Mouse (Mus musculus) midbrain, embryonic 10.5 days (tissue): ENCODE measurements at regions not wholly inside any gene's neighbourhood (a gene's known extent, or its start where the extent isn't known, plus 50 kb on each side); places are given as distances from the start of the nearest gene placed in this dataset.

Experiments
- DNase-seq: peaks from one replicate; pipeline ENCODE4 v3.0.0-alpha.2; 2017; ENCODE audit warnings: low spot score
- H3K27ac ChIP-seq: fragments of 300-500 bp; sonication (generic); replicated peaks from 2 replicates; pipeline ENCODE4 v1.5.1; 2016; ENCODE audit warnings: mild to moderate bottlenecking
- H3K27me3 ChIP-seq: fragments of 300-500 bp; sonication (generic); 2 replicates; pipeline ENCODE4 v1.6.1; 2016; ENCODE audit warnings: low read depth, mild to moderate bottlenecking; ENCODE audit not compliant: poor library complexity, severe bottlenecking
- H3K36me3 ChIP-seq: fragments of 300-500 bp; sonication (generic); 2 replicates; pipeline ENCODE4 v1.6.1; 2016; ENCODE audit warnings: mild to moderate bottlenecking, moderate library complexity
- H3K4me1 ChIP-seq: fragments of 300-500 bp; sonication (generic); 2 replicates; pipeline ENCODE4 v1.6.1; 2016
- H3K4me3 ChIP-seq: fragments of 300-500 bp; sonication (generic); 2 replicates; pipeline ENCODE4 v1.5.1; 2016; ENCODE audit warnings: mild to moderate bottlenecking, moderate library complexity
- H3K9me3 ChIP-seq: fragments of 300-500 bp; sonication (generic); replicated peaks from 2 replicates; pipeline ENCODE4 v1.6.1; 2016; ENCODE audit warnings: mild to moderate bottlenecking
- WGBS: fragments of 180-500 bp; shearing (Covaris S2); methylation state at CpG from one replicate; pipeline ENCODE4 v1.1.7; 2016; 5-methylcytosine and 5-hydroxymethylcytosine counted together

DNA sequence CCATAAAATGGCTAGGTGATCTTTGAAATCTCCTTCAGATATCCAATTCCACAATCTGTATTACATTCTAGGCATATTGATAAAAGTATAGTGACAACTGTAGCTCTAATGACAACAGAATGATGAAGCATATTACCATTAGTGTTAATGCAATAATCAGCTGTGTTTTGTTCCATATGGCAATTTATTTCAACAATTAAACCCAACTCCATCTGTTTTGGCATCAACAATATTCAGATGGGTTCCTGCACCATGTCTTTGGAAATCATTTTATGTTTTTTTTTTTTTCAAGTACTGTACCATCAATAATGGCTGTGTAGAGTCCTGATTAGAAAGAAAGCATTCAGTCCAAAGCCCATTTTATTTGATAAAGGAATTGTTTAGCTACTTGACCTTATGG lies 498.5 kb upstream of the Tmpo start:
- no peaks in the 10 kb centered on the region for H3K36me3 ChIP-seq
- no peaks in the 10 kb centered on the region for H3K9me3 ChIP-seq
- peaks cover 11% of the 10 kb centered on the region; the same call in 1 of the 2 replicates for H3K27me3 ChIP-seq
- peaks cover 12% of the 10 kb centered on the region for H3K4me1 ChIP-seq
- H3K27ac ChIP-seq = no peak overlapping the region
- DNase-seq = no peak
- no peak overlapping the region for H3K4me3 ChIP-seq

- H3K4me1 ChIP-seq = 0 out of 2 replicates have a peak, but pooled peaks cover 3% of the 10 kb centered on the region
- H3K9me3 ChIP-seq = no peaks in the 10 kb centered on the region
- no peak overlapping the region for H3K27ac ChIP-seq
- H3K4me3 ChIP-seq = no peak overlapping the region
- no peak for DNase-seq
- H3K36me3 ChIP-seq = no peaks in the 10 kb centered on the region
- no peaks in the 10 kb centered on the region for H3K27me3 ChIP-seq
Observed at GRCm38 (mm10) chr10:91637911-91638310, 456.8 kb upstream of the Tmpo start.

GRCm38 (mm10) chr10:91628672-91629071 lies 447.6 kb upstream of the Tmpo start:
- Histone ChIP-seq H3K27ac (no peak overlapping the region), H3K36me3 (no peaks in the 10 kb centered on the region), H3K4me3 (no peak overlapping the region), H3K4me1 (peaks cover 9% of the 10 kb centered on the region), H3K27me3 (no peaks in the 10 kb centered on the region), H3K9me3 (no peaks in the 10 kb centered on the region)
- no peak for DNase-seq
- WGBS = 60% methylated on average over 6 of the region's 6 CpGs

DNA sequence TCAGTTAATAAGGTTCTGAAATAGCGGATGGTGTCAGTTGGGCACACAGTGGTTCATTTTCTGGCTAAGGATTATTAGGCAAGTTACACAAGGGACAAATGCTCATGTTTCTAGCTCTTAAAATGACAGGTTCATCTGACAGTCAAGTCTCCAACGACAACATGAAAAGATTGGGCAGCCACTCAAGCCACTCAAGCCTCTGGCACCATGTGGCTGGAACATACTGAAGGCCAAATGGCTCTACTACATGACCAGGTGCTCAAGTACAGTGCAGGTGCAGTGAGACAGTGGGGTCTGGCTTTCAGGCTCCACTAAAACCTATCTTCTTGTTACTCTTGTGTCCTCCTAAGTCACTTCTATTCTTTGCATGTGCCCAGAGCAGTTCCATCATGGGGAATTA lies 441.2 kb upstream of the Tmpo start:
- no peak for DNase-seq
- H3K4me3 ChIP-seq = no peak overlapping the region
- no peaks in the 10 kb centered on the region for H3K36me3 ChIP-seq
- no peaks in the 10 kb centered on the region for H3K27me3 ChIP-seq
- no peaks in the 10 kb centered on the region for H3K9me3 ChIP-seq
- no peak overlapping the region for H3K27ac ChIP-seq
- WGBS = 93% methylated on average over 2 of the region's 2 CpGs
- H3K4me1 ChIP-seq = no peaks in the 10 kb centered on the region

DNA sequence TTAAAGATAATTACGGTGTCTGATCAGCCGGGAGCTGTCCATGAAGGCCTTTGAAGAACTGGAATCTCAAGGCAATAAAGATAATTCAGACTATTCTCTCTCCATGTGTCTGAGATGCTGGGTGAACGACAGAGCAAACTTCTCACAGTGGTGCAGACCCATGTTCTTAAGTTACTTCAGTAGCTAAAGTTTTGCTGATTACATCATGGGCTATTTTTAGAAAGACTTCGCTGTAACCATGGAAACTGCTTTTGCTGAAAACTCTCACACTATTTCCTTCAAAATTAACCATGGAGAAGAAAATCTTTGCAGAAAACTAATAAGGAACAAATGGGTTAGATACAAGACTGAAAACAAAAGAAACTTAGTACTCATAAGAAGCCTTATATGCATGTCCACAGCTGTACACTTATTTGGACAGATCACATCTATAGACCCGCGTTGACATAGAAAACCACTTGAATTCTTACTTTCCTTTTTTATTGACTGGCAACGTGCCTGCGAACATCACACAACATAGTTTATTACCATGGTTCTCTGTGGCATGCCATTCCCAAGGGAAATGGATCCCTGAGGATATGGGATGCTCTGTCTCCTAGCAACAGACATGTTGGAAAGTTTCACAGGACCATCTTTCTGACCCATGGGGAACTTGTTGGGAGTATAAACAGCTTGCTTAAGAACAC lies 432.8 kb upstream of the Tmpo start:
- WGBS = 86% methylated on average over 8 of the region's 8 CpGs
- no peak for DNase-seq
- Histone ChIP-seq H3K27ac (no peak overlapping the region), H3K9me3 (no peaks in the 10 kb centered on the region), H3K4me1 (peaks cover 25% of the 10 kb centered on the region), H3K36me3 (no peaks in the 10 kb centered on the region), H3K4me3 (no peak overlapping the region), H3K27me3 (no peaks in the 10 kb centered on the region)

DNA sequence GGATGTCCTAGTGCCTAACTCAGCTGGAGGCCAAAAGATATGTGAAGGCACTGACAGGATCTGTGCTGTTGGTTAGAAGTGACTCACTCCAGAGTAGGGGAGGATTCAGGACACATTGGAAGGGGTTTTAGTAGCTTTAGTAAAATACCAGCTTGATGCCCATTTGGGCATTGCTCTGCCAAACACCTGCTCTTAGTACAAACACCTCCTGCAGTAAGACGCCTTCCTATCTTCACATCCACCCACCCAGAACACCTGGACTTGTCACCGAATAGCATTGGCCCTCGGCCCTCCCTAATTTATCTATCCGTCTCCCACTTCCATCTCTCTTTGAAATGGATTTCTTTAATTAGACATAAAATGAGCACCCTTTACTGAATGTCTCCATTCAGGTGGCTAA lies 430.9 kb upstream of the Tmpo start:
- no peaks in the 10 kb centered on the region for H3K9me3 ChIP-seq
- no peaks in the 10 kb centered on the region for H3K27me3 ChIP-seq
- H3K36me3 ChIP-seq = no peaks in the 10 kb centered on the region
- H3K4me1 ChIP-seq = peaks cover 23% of the 10 kb centered on the region
- H3K4me3 ChIP-seq = no peak overlapping the region
- DNase-seq = no peak
- 93% methylated on average over 4 of the region's 4 CpGs for WGBS
- H3K27ac ChIP-seq = no peak overlapping the region

DNA sequence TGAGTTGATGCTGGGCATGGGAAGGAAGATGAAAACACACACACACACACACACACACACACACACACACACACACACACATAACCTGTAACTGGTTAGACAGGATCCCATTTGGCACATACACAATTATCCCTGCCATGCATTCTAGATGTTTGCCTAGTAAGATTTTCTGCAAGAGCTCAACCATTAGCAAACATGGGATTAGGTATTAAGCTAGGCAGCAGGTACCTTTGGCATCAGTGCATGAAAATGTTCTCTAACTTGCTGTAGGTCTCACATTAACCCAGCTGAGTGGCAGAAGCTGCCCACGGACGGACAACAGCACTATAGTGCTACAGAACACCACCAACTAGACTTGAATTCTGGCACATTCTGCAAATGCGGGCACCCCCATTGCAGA lies 413.8 kb upstream of the Tmpo start:
- H3K4me1 ChIP-seq = 0 out of 2 replicates have a peak, but pooled peaks cover 5% of the 10 kb centered on the region
- 95% methylated on average over 3 of the region's 3 CpGs for WGBS
- H3K27ac ChIP-seq = no peak overlapping the region
- H3K27me3 ChIP-seq = no peaks in the 10 kb centered on the region
- no peak overlapping the region for H3K4me3 ChIP-seq
- H3K9me3 ChIP-seq = no peaks in the 10 kb centered on the region
- H3K36me3 ChIP-seq = no peaks in the 10 kb centered on the region
- DNase-seq = no peak

- H3K4me1 ChIP-seq = 0 out of 2 replicates have a peak, but pooled peaks cover 5% of the 10 kb centered on the region
- DNase-seq = no peak
- H3K36me3 ChIP-seq = no peaks in the 10 kb centered on the region
- no peak overlapping the region for H3K4me3 ChIP-seq
- H3K9me3 ChIP-seq = no peaks in the 10 kb centered on the region
- 84% methylated on average over 2 of the region's 2 CpGs for WGBS
- H3K27ac ChIP-seq = no peak overlapping the region
- no peaks in the 10 kb centered on the region for H3K27me3 ChIP-seq
Observed at GRCm38 (mm10) chr10:91593378-91593777, 412.3 kb upstream of the Tmpo start.

DNA sequence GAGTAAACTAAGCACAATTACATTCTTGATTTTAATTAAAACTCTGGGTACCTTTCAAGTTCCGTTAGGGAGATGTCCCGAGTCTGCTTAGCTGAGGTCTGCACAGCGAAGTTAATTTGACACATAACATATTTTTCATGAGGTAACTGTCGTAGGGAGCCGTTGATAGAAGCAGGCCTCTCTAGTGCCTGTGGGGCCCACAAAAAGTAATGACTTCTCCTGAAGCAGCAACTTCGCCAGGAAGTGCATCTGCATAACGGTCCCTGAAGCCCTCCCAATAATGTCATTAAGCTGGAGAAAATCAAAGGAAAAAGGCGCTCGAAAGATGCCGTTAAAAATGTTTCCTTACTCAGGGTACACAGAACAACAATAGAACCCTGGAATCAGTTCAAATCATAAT lies 410.7 kb upstream of the Tmpo start:
- Histone ChIP-seq H3K27ac (no peak overlapping the region), H3K27me3 (no peaks in the 10 kb centered on the region), H3K36me3 (no peaks in the 10 kb centered on the region), H3K4me1 (0 out of 2 replicates have a peak, but pooled peaks cover 5% of the 10 kb centered on the region), H3K4me3 (no peak overlapping the region), H3K9me3 (no peaks in the 10 kb centered on the region)
- WGBS = 87% methylated on average over 10 of the region's 10 CpGs
- no peak for DNase-seq

DNA sequence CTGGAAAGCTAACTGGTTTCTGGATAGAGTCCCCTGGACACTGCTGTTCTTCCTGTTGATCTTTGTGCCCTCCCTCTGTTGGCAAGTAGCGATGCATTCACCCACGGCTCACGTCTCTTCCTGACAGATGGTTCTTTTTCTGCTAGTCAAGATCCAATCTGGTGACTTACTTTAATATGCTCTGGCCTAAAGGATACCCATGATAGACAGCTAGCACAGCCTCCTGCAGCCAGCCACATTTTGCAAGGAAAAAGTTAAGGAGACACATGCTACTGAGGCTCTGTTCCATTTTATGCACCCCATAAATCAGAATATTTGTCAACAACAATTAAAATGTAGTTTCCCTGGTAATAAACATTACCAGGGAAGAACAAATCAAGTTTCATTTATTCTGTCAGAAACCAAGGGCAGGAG lies 410.3 kb upstream of the Tmpo start:
- 57% methylated on average over 3 of the region's 3 CpGs for WGBS
- DNase-seq = no peak

GRCm38 (mm10) chr10:91583204-91583603 lies 402.1 kb upstream of the Tmpo start:
- Histone ChIP-seq H3K4me1 (no peaks in the 10 kb centered on the region), H3K27ac (no peak overlapping the region), H3K36me3 (no peaks in the 10 kb centered on the region), H3K9me3 (no peaks in the 10 kb centered on the region), H3K27me3 (no peaks in the 10 kb centered on the region), H3K4me3 (no peak overlapping the region)
- 86% methylated on average over 3 of the region's 3 CpGs for WGBS
- no peak for DNase-seq

More for the DNA sequence above, 410.3 kb upstream of the Tmpo start:
- H3K27ac ChIP-seq = no peak overlapping the region
- H3K36me3 ChIP-seq = no peaks in the 10 kb centered on the region
- H3K4me3 ChIP-seq = no peak overlapping the region
- no peaks in the 10 kb centered on the region for H3K9me3 ChIP-seq
- no peaks in the 10 kb centered on the region for H3K27me3 ChIP-seq
- 0 out of 2 replicates have a peak, but pooled peaks cover 5% of the 10 kb centered on the region for H3K4me1 ChIP-seq

- H3K4me1 ChIP-seq = no peaks in the 10 kb centered on the region
- no peaks in the 10 kb centered on the region for H3K36me3 ChIP-seq
- WGBS = 88% methylated on average over 11 of the region's 11 CpGs
- H3K9me3 ChIP-seq = no peaks in the 10 kb centered on the region
- H3K27me3 ChIP-seq = no peaks in the 10 kb centered on the region
- H3K27ac ChIP-seq = no peak overlapping the region
- no peak for DNase-seq
- no peak overlapping the region for H3K4me3 ChIP-seq
Observed at GRCm38 (mm10) chr10:91580959-91581358, 399.8 kb upstream of the Tmpo start.

DNA sequence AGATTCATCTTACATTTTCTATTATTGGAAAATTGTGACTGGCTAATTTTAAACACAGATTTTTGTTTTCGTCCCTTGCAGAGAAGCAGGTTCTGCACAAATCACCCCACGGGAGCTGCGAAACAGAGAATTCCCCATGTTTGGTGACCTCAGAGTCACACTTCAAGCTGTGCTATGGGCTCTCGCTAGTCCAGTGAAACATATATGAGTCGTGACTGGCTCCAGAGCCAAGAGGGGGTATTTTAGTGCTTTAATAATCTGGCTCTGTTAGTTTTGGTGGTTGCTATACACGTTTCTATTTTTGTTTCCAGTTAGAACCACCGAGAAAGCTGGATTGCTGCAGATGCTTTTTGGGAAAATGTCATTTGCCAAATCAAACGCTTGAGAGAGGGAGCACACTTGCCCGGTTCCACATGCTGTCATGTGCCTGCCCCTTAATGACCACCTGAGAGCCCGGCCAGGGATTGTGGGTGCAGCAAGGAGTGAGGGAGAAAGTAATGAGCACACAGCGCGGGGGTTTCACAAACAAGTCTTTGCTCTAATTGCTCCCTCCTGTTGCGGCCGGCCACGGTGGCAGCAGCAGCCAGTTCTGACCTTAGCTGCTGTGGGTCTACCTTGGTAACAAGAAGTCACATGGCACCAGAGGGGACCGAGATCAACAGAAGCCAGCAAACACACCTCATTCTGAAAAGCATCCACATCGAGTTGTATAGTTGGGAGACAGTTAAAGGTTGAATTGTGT lies 394.4 kb upstream of the Tmpo start:
- 77% methylated on average over 17 of the region's 17 CpGs for WGBS
- H3K27me3 ChIP-seq = no peaks in the 10 kb centered on the region
- H3K27ac ChIP-seq = no peak overlapping the region
- no peaks in the 10 kb centered on the region for H3K9me3 ChIP-seq
- no peak for DNase-seq
- H3K4me1 ChIP-seq = no peaks in the 10 kb centered on the region
- H3K4me3 ChIP-seq = no peak overlapping the region
- no peaks in the 10 kb centered on the region for H3K36me3 ChIP-seq
